Mouse (Mus musculus): ENCODE data around the gene Sec62.

The Sec62 gene

DNA sequence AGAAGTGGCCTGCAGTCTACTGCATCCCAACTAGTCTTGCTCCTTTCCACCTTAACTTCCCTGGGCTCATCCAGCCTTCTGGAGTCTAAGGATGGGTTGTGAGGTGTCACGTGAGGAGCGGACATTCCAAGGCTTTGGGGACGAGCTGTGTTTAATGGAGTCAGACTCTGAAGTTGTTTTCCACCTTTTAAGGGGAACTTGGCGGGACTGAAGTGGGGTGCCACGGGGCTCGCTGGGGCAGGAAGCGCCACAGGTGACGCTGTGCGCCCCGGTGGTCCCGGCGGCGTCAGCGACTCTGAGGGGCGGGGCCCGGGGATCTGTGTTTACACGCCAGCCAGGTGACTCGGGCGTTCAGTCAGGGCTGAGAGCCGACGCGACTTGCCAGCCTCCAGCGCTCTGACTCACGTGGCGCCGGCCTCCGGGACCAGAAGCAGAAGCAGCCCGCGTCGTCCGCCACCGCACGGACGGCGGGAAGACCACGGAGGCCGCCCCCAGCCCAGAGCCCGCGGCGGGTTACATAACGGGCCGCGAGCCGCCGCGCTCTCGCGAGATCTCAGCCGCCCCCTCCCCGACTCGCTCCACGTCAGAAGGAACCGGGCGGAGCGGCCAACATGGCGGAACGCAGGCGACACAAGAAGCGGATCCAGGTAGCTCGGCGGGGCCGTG lies at the start of gene Sec62:
Gene Sec62, plus strand, starts transcription at position 139 of the 666 bp plus-strand sequence.
- DNase-seq (ENCODE audit: low spot score in 2 of 2) = peak; percentile 95 to 96

DNA sequence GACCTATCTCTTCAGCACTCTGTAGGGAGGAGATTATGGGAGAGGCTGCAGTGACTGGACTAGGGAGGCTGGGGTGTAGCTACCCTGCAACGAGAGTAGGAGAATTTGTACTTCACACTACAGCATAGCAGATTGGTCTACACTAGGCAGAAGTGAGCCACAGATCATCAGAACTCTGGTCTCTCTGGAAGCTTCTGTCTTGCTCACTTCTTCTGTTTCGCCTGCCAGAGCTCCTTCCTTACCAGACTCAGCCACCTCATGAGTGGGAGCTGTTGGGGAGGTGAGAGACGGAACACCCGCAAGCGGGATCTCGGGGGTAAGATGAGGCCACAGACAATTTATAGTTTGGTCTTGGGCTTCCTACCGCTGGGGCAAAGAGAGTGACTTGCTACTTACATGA lies 49.8 kb upstream of the Sec62 start:
- DNase-seq (ENCODE audit: low spot score in 2 of 2) = no peak

DNA sequence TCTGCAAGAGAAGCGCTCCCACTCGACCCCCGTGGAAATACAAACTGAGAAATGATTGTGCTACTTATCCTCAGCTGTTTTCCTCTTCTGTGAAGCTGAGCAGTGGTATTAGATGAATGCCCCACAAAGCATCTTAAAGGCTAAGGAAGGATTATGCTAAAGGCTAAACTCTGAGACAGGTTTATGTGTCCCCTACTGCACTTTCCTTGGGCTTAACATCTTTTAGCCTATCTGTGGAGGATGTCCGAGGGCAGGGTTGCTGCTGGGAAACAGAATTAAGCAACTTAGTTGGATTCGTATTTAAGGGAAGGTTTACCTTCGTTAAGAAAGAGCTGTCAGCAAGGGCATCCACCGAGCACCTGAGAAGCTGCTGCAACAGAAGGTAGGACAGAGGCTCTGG lies 46.7 kb upstream of the Sec62 start, which contains the start of gene Samd7:
Gene Samd7, plus strand, starts transcription at position 288 of the 400 bp plus-strand sequence.
- DNase-seq (ENCODE audit: low spot score in 2 of 2) = no peak

DNA sequence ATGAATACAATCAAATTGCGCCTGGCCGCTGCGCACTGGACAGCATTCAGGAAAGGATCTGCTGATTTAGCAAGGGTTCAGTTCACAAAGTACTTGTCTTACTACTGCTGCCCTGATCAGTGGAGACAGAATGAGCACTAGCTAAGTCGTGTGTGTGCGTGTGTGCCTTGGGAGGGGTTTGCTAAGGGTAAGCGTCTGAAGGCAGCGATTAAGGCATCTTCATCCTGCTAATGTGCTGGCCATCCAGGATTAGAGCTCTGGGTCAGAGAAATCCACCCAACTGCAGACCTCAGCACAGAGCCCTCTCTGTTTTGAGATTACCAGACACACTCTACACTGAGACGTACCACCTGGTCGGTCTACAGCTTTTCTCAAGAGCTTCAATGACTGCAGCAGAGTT lies 44.4 kb upstream of the Sec62 start:
- no peak for DNase-seq (ENCODE audit: low spot score in 2 of 2)

DNA sequence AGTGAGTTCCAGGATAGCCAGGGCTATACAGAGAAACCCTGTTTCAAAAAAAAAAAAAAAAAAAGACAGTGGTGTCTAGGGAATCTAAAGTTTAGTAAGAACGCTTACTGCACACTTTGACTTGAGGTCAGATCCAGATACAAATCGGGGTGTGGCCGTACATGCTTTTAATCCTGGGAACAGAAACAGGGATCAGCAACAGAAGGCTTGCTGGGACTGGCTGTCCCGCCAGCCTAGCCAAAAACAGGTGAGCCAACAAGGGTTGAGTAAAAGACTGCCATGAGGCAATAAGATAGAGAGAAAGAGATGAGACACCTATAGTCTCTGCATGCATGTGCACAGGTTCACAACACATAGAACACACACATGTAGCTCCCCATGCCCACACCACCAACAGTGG lies 38.0 kb upstream of the Sec62 start:
- no peak for DNase-seq (ENCODE audit: low spot score in 2 of 2)

DNA sequence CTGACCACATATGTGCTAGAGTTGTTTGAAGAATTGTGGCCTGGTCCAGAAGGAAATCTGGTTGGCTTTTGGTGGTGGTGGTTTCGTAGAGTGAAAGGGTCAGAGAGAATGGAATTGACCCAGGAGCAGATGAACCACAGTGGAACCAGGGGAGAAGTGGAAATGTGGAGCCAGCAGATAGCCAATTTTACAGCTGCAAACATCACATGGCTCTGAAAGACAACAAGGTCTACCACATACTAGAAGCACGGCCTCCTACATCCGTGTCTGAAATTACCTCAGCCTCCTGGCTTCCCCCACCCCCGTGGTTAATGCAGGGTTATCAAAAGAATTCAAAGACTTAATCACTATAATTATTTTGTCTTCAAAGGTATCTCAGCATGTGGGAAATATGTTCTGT lies 27.8 kb upstream of the Sec62 start:
- no peak for DNase-seq (ENCODE audit: low spot score in 2 of 2)

DNA sequence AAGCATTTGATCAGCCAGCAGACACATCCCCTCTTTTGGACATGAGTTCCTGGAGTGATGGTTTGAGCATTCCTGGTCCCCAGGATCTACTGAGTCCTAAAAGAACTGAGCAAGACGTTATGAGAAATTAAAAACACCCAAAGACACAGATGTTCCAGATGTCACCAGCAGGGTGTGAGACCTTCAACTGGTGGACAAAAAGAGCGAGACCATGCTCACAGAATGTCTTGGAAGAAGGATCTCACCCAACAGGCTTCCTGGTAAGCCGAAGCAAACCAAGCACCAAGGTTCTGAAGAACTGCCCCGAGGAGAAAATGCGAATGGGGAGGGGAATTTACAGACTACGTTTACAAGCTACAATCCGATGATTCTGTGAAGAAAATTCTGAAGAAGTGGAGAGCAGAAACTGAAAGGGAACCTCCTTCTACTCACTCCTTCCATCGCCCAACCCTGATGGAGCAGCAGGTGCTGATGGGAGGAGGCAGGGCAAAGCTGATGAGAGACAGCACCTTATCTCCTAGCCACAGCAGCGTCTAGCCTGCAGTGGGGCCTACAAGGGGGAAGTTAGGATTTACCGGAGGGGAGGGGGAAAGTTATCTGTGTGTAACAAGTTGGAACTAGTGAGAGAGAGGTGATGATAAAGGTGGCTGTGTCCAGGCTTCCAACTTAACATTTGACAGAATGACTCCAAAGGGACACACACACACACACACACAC lies 27.2 kb upstream of the Sec62 start:
- no peak for DNase-seq (ENCODE audit: low spot score in 2 of 2)

DNA sequence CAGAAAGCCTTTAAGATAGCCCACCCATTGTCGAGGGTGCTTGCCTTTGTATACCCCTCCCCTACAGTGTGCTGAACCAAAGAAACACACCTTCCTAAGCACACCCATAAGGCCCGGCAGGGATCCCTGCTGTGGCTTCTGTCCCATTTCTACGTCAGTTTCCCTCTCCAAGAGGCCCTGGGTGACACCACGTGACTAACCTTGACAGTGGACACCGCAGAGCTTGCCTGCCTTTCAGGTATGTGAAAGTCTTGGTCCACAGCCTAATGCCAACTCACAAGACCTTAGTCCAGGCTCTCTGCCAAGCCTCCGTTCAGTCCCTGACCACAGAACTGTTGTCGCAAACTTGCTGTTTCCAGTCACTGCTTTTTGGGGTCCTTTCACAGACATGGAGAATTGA lies 26.5 kb upstream of the Sec62 start:
- DNase-seq (ENCODE audit: low spot score in 2 of 2) = no peak

DNA sequence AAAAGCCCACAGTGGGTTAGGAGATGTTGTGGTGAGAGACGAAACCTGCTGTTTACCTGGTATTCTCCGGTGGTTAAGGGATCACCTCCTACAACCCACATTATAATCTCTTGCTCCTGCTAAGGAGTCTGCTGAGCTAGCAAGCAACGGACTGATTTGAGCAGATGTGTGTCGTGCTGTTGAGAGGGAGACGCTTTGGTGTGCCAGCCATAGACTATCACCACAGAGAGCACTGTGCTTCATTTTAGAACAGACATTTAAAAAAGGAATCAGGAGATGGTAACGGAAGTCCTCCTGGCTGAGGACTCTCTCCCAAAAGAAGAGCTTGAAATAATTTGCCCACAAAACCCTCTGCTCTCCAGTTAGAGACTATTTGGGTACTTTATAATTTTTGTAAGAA lies 25.4 kb upstream of the Sec62 start:
- DNase-seq (ENCODE audit: low spot score in 2 of 2) = peak in 1 of 2 experiments; percentile 58

DNA sequence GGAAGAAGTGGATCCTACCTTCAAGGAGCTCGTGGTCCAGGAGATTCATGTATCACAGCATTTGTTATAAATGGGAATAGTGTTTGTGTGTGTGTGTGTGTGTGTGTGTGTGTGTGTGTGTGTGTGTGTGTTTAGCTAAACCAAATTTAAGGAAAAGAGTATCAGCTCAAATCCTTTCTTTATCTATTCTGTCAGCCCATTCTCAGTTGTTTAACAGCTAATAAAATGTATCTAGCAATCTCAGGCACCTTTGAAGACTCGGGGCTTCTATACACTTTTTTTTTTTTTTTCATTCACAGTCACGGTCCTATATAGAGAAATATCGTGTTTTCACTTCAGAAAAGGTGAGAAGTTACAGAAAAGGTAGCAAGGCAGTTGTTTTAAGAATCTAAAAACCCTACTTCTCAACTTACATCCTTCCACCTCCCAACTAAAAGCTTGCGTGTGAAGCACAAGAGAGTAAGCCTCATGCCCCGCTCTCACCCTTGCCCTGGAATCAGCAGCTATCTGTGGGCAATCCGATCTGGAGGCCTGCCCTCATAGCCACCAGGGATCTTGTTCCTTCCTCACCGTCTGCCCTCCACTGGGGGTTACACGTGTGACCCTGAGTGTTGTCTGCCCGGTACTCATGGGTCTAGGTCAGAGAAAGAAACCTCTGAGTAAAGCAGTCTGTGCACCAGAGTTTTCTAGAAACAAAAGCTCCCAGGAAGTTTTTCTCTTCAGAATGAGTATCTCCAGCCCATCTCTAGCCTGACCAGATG lies 22.7 kb upstream of the Sec62 start:
- DNase-seq (ENCODE audit: low spot score in 2 of 2) = no peak

DNA sequence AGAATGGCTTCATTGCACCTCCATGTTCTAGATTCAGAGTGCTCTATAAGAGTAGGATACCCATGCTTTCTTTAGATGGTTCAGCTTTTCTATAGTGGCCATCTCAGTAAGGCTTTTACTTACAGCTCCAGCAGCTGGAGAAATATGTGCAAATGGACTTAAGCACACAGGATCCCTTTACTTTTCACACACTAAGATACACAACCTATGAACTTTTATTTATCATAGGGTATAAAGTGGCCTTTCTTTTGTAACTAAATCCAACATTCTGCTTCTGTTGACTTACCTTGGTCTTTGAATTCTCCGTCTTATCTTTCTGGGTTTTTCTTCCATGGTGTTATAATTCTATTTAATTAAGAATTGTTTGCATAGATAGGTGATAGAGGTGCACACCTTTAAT lies 21.1 kb upstream of the Sec62 start:
- no peak for DNase-seq (ENCODE audit: low spot score in 2 of 2)

DNA sequence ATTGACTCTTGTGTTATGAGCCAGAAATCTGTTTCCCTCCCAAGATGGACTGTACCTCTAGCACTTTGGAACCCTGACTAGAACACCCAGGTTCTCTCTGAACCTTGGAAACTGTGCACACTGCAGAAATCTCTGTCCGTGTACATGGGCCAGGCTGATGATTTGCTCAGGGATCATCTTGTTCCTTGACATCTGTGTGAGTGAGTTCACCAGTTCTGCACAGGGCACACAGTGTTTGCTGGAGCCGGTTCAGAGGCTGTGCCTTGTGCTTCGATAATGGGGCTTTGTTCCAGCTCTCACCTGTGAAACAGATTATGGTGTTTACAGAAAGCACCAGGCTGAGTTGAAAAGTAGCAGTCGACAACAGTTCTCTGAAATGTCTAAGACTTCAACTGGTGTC lies 20.0 kb upstream of the Sec62 start:
- no peak for DNase-seq (ENCODE audit: low spot score in 2 of 2)

DNA sequence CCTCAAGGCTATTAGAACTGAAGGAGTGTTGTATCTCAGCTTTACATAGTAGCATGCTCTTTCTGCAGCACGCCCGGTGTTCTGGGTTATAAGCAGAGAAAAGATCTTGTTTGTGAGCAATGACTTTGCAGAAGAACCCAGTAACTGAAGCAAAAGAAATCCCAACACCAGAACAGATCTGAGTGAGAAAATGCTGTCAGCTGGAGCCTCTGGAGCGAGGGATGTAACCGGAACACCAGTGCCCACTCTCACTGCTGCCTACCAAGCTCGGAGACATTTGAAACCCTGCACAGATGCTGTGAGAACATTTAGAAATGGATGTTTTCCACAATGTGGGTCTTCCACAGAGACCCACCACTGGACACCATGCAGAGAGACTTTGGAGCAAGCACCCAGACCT lies 18.0 kb upstream of the Sec62 start:
- no peak for DNase-seq (ENCODE audit: low spot score in 2 of 2)

DNA sequence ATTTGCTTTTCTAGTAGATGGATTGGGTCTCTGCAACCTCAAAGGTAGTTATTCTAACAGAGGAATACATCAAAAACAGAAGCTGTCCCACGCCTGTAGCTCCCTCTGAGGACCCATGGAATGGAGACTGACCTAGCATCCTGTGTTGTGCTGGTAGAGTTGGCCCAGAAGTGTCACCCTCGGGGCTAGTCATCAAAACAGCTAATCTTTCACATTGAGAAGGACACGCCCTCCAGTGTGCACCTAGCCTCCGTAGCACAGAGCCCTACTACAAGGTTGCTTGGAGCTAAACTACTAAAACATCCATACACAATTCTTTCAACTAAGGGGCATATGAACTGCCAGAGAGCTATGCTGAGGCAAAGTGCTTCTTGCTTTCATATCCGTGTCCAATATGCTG lies 14.7 kb upstream of the Sec62 start:
- no peak for DNase-seq (ENCODE audit: low spot score in 2 of 2)

DNA sequence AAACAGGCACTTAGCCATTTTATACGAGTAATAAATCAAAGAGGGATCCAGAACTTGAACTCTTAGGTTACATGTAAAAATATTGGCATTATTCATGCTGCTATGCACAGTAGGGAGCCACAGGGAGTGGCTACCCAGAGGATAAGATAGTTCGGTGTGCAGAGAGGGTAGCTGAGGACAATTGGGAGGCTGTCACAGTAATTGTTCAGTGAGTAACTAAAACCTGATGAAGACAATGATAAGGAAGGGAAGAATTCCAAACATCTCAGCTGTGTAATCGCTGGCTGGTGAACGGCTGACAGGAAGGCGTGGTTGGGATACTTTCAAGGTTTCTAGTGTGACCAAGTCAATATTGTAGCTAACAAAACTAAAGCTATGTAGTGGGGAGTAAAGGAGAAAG lies 4.1 kb upstream of the Sec62 start:
- no peak for DNase-seq (ENCODE audit: low spot score in 2 of 2)

DNA sequence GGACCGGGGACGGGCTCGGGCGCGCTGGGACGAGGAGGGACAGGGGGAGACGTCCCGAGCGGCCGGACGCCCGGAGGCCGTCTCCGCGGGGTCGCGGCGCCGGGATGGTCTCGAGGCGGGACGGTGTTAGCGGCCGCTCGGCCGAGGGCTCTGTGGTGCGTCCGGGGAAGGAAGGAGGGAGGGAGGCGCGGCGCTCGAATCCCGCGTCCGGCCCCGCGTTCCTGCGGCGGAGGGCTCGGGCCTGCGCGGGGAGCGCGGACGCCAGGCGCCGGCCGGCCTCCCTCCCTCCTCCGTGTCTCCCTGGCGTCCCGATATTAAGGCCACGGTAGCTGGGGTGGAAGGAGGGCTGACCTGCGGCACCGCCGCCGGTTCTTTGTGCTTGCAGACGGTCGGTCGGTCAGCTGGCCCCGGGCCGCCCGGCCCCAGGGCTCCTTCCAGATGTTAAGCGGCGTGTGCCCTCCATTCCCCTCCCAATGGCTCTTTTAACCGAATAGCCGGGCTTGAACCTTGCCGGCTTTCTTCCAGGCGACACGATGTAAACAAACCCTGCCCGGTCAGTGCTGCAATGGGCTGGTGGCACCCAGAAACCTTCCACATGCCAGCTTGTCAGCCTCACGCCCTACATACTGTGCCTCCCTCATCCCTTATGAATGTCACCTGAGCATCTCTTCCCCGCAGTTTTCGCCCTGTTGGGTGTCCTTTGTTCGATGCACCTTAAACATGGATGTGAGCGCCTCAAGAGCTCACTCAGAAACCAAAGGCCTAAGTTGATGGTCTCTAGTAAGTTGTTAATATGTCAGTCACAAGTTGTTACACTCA lies 937 bp downstream of the Sec62 start:
- peak; percentile 40 to 44 for DNase-seq (ENCODE audit: low spot score in 2 of 2)

DNA sequence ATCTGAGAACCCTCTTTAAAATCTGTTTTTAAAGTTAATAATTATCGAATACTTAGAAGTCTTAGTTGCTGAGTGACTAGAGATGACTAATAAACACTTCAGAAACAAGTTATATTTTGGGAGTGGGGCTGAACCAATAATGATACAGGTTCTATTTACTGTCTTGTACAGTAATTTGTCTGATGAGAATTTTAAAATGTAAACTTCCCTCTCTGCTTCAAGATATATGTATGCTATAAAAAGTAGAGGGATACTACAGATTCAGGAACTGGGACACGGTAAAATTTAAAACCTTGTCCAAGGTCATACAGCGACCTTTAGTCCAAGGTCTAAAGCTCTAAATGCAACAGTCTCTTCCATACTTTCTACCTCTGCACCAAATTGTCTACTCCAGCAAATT lies 9.5 kb downstream of the Sec62 start:
- DNase-seq (ENCODE audit: low spot score in 2 of 2) = no peak

DNA sequence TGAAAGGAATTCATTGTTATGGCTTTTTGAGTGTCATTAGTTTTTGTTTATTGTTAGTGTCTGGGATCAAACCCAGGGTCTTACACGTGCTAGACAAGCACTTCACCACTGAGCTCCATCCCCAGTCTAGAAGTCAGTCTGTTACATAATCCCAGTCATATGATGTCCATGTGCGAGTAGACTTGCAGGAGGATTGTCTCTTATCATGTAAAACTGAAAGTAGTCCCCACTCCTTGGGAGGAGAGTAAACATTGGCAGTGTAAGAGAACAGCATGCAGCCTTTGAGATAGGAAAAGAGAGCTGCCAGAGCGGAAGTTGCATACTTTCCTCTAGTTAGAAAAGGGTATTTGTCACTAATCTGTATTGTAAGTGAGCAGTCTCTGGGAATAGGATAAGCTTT lies 20.2 kb downstream of the Sec62 start:
- no peak for DNase-seq (ENCODE audit: low spot score in 2 of 2)

DNA sequence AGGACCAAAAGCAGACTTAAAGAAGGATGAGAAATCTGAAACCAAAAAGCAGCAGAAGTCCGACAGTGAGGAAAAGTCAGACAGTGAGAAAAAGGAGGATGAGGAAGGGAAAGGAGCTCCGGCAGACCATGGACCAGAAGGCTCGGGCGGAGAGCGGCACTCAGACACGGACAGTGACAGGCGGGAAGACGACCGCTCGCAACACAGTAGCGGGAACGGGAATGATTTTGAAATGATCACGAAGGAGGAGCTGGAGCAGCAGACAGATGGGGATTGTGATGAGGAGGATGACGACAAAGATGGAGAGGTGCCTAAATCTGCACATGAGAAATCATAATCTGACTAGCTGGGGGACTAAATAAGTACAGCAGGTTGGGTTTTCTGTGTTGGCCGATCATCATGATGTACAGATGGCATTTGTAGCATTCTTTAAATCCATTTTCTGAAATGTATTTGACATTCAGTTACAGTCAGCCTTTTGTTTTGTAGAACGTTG lies 26.0 kb downstream of the Sec62 start:
- peak in 1 of 2 experiments; percentile 23 for DNase-seq (ENCODE audit: low spot score in 2 of 2)

DNA sequence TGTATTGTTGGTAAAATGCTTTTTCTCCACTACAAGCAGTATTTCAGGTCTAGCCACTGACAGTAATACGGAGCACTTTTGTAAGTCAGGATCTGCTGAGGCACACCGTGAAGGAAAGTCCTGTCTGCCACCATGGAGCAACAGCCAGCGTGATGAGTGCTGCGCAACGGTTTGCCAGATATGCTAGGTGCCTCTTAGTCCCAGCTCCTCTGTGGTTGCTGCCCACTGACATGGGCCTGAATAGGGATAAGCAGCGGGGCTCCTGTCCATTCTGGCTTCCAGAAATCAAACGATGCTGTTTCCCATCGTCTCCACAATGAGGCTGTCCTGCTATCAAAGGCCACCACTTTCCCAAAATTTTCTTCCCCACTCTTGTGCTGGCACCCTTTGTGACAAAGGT lies 29.5 kb downstream of the Sec62 start:
- no peak for DNase-seq (ENCODE audit: low spot score in 2 of 2)

DNA sequence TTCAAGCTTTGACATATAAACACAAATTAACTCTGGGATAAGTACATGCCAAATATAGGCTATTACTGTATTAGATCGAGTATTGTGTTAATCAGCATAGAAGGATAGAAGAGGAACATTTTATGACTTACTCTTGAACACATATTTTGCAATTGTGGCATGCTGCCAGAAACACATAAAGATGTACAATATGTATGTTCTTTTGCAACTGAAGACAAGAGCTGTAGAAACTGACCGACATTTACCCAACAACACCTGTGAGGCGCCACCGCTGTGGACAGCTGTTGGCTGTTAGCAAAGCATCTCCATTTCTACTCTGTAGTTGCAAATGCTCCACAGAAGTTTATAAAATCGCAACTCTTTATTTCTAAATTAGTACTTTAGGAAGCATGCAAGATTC lies 33.4 kb downstream of the Sec62 start:
- no peak for DNase-seq (ENCODE audit: low spot score in 2 of 2)
